Mouse (Mus musculus): ENCODE measurements around the gene Arsb. TPM values are rescaled to one million over a fixed set of nuclear protein-coding genes. Genes with fewer than 3 reads are reported as not detected.

The Arsb gene
- polyA plus RNA-seq, 1 experiment, result 21.8 TPM

DNA sequence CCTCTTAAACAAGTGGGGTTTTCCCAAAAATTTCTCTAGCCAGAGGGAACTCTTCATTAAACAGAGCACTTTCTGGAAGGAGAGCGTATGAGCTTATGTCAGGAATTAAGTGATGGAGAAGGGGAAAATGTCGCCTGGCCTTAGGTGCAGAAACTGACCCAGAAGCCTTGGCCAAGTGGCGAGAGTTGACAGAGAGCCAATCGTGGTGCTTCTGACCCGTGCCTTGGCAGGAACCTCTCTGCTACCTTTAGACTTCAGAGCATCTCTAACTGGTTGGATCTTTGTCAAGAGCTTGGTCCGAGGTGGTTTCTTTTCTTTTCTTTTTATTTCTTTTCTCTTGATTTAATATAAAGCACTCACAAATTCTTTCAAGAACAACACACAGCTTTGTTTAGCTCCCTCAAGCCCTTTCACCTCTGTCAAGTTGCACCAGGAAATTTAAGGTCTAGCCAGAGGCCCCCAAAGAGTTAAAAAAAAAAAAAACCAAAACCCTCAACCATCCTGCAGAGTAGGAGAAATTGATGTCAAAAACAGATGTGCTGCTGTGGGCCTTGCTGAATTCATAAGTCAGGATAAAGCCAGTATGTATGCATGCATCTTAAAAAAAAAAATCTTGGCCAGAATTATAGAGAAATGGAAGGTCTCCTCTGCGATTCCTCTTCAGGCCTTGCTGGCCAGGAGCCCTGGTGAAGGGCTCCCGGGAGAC, 67.2 kb downstream of the Arsb start:
- H3K27ac ChIP-seq (ENCODE audit: insufficient read depth, low read depth, low read length), result no peak overlapping the region
- H3K4me3 ChIP-seq (ENCODE audit: insufficient read depth, low read length), result no peak overlapping the region
- TF ChIP-seq POLR2A (IDR thresholded peaks at IDR 0.05; ENCODE audit: borderline replicate concordance, low read depth, low read length), result no peak
- no peak for TF ChIP-seq CTCF (IDR thresholded peaks at IDR 0.05; ENCODE audit: low read depth, low read length)
- H3K4me1 ChIP-seq (ENCODE audit: control insufficient read depth, insufficient read depth, low read length), result peaks cover 5% of the 10 kb centered on the region

DNA sequence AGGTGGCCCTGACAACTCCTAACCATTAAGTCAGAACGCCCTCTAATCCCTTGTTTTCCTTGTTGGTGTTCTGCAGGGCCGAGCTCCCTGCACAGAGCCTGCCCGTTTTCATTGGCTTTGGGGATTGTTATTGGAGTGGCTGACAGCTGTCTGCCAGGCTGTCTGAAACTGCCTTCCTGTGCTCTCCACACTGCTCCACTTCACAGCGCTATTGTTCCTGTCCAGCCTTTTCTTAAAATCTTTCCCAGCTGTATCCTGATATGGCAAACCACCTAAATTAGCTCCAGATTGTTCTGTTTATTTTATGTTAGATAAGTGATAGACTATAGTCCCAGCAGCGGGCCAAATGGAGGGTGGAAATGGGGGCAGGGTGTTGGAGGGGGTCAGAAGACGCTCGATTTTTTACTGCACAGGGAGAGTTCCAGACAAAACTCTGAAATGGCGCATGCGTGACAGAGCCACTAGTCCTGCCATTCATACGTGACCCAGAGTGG, 67.8 kb downstream of the Arsb start:
- Histone ChIP-seq H3K4me3 (ENCODE audit: insufficient read depth, low read length) (no peak overlapping the region), H3K4me1 (ENCODE audit: control insufficient read depth, insufficient read depth, low read length) (peaks cover 5% of the 10 kb centered on the region), H3K27ac (ENCODE audit: insufficient read depth, low read depth, low read length) (no peak overlapping the region)
- no peak for TF ChIP-seq POLR2A (IDR thresholded peaks at IDR 0.05; ENCODE audit: borderline replicate concordance, low read depth, low read length)
- no peak for TF ChIP-seq CTCF (IDR thresholded peaks at IDR 0.05; ENCODE audit: low read depth, low read length)

DNA sequence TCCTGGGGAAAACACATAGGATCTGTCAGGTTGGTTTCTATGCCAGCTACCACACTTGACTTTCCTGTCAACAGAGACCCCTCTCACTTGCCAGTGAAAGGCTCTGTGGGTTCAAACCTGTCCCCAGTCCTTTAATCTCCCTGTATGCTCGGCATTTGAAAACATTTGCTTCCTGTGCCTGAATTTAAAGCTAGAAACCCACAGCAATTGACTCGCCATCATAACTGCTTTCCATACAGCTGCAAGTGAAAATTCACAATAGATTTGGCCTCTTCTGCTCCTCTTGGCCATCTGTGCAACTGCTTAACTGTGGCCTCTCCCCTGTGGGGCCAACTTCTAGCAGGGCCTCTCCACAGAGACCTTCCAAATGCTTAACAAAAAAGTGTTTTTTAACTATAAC, 68.3 kb downstream of the Arsb start:
- TF ChIP-seq POLR2A (IDR thresholded peaks at IDR 0.05; ENCODE audit: borderline replicate concordance, low read depth, low read length), result no peak
- TF ChIP-seq CTCF (IDR thresholded peaks at IDR 0.05; ENCODE audit: low read depth, low read length), result no peak
- Histone ChIP-seq H3K4me3 (ENCODE audit: insufficient read depth, low read length) (no peak overlapping the region), H3K27ac (ENCODE audit: insufficient read depth, low read depth, low read length) (no peak overlapping the region), H3K4me1 (ENCODE audit: control insufficient read depth, insufficient read depth, low read length) (peaks cover 5% of the 10 kb centered on the region)

DNA sequence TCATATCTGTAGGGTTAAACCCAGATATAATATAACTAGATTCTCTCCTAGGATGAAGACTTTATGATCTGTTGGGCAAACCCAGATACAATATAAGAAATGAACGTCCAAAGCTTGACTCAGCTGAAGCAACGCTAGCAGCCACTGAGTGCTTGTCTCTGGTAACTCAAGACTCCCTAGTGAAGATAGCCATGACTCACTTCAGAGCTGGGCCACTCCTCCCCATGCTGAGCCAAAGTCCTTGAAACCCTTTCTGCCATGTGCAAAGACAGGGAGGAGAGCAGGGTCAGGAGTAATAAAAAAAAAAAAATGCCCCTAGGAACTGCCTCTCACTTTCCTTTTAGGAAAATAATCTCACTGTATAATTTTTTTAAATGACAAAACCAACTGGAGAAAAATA, 68.7 kb downstream of the Arsb start:
- H3K4me1 ChIP-seq (ENCODE audit: control insufficient read depth, insufficient read depth, low read length), result peaks cover 5% of the 10 kb centered on the region
- no peak overlapping the region for H3K4me3 ChIP-seq (ENCODE audit: insufficient read depth, low read length)
- no peak for TF ChIP-seq CTCF (IDR thresholded peaks at IDR 0.05; ENCODE audit: low read depth, low read length)
- TF ChIP-seq POLR2A (IDR thresholded peaks at IDR 0.05; ENCODE audit: borderline replicate concordance, low read depth, low read length), result no peak
- no peak overlapping the region for H3K27ac ChIP-seq (ENCODE audit: insufficient read depth, low read depth, low read length)

DNA sequence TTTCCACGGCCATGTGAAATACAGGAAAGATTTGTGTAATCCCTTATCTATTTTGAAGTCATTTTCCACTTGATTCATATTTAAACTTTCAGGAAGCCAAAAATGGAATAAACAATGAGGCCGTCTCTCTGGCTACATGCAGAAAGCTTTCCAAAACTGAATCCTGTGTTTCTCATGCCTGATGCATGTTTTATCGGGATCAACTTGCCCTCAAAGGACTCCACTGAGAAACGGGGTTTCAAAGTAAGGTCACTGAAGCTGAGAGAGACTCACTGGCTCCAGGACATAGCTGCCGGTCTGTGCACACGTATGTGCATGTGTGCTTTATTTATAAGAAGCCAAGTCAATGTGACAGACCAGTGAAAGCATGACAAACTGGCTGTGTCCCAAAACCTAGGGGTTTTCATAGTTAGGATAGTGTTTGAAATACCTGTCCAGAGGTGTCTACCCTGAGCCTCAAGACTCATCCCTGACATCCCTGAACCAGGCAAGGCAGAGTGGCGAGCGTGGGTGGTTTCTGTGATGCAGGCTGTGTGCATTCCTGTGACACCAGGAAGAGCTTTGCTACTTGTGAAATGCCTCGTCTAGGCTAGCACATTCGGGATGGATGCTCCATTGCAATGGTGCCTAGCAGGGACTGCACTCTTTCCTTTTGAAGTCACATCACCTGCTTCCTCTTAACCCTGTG, 75.5 kb downstream of the Arsb start:
- no peak overlapping the region for H3K27ac ChIP-seq (ENCODE audit: insufficient read depth, low read depth, low read length)
- no peak overlapping the region for H3K4me3 ChIP-seq (ENCODE audit: insufficient read depth, low read length)
- no peaks in the 10 kb centered on the region for H3K4me1 ChIP-seq (ENCODE audit: control insufficient read depth, insufficient read depth, low read length)
- no peak for TF ChIP-seq POLR2A (IDR thresholded peaks at IDR 0.05; ENCODE audit: borderline replicate concordance, low read depth, low read length)

DNA sequence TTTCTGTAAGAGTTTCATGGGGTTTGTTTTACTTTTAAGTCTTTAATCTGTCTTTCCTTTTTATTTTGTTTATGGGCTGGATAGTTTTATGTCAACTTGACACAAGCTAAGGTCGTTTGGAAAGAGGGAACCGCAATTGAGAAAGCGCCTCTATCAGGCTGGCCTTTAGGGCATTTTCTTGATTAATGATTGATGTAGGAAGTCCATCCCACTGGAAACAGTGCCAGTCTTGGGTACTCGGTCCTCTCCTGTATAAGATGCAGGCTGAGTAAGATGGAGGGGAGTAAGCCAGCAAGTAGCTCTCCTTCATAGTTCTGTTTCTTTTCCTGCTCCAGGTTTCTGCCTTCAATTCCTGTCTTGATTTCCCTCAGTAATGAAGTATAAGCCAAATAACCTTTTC, 76.2 kb downstream of the Arsb start:
- H3K27ac ChIP-seq (ENCODE audit: insufficient read depth, low read depth, low read length), result no peak overlapping the region

DNA sequence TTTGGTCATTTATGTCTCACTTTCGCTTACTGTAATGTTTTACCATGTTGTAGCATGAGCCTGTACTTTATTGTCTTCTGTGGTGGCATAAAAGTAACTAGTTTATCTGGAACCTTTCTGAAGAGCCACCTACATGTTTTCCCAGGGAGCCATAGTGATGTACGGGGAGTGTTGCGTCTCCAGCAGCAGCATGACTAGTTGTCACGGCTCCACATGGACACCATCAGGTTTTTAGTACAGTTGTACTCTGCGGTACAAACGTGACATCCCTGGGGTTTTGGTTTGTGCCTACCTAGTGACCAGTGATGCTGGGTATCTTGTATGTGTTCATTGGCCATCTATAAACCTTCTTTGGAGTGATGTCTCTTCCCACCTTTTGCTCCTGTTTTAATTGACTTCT, 77.2 kb downstream of the Arsb start:
- Histone ChIP-seq H3K4me3 (ENCODE audit: insufficient read depth, low read length) (no peak overlapping the region), H3K27ac (ENCODE audit: insufficient read depth, low read depth, low read length) (no peak overlapping the region), H3K4me1 (ENCODE audit: control insufficient read depth, insufficient read depth, low read length) (no peaks in the 10 kb centered on the region; the same call in 1 of the 2 replicates)
- TF ChIP-seq CTCF (IDR thresholded peaks at IDR 0.05; ENCODE audit: low read depth, low read length), result no peak
- TF ChIP-seq POLR2A (IDR thresholded peaks at IDR 0.05; ENCODE audit: borderline replicate concordance, low read depth, low read length), result no peak

More for the DNA sequence above, 76.2 kb downstream of the Arsb start:
- H3K4me1 ChIP-seq (ENCODE audit: control insufficient read depth, insufficient read depth, low read length), result no peaks in the 10 kb centered on the region; the same call in 1 of the 2 replicates
- no peak overlapping the region for H3K4me3 ChIP-seq (ENCODE audit: insufficient read depth, low read length)
- TF ChIP-seq POLR2A (IDR thresholded peaks at IDR 0.05; ENCODE audit: borderline replicate concordance, low read depth, low read length), result no peak
- no peak for TF ChIP-seq CTCF (IDR thresholded peaks at IDR 0.05; ENCODE audit: low read depth, low read length)

DNA sequence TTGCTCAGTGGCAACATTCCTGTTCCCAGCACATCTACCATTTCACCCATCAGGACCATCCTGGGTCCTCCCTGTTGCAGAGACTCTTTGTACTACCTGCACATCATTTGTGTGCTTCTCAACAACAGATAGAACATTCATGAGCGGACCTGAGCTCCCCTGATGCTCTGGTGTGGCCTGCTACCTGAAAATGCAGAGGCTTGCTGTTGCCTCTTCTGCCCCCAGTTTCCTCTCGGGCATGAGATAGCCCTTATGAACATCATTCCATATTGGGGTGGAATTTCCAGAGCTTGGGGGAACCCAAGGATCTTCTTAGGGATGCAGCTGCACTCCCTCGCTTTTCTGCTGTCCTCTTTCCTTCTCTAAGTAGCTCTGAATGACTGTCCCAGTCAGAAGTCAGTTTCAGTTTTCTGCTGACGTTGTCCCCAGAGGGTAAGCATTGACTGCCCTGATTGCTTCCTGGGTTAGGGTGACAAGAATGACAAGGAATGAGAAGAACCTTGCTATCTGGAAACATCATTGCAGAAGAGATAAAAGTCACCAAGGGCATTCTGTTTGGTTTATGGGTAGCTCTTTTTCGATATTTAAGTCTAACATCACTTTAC, 78.4 kb downstream of the Arsb start:
- H3K27ac ChIP-seq (ENCODE audit: insufficient read depth, low read depth, low read length), result no peak overlapping the region
- H3K4me3 ChIP-seq (ENCODE audit: insufficient read depth, low read length), result no peak overlapping the region
- TF ChIP-seq POLR2A (IDR thresholded peaks at IDR 0.05; ENCODE audit: borderline replicate concordance, low read depth, low read length) (no peak), CTCF (IDR thresholded peaks at IDR 0.05; ENCODE audit: low read depth, low read length) (no peak)
- H3K4me1 ChIP-seq (ENCODE audit: control insufficient read depth, insufficient read depth, low read length), result no peaks in the 10 kb centered on the region; the same call in 1 of the 2 replicates

DNA sequence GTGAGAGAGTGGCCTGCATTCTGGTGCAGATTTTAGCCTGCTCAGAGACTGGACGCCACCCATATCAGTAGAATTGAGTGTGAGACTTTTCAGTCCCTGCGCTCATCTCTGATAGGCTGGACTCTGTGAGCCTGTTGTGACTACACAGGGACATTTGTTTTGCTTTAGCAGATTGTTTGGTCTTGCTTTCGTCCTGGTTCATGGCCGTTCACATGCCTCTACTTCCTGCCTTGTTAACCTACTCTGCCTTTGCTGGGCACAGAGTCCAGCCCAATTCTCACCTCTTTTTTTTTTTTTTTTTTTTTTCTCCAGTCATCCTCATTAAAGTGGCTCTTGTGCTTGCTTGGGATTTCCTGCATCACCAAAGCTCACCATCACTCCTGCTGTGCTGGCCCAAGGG, 79.2 kb downstream of the Arsb start:
- no peak for TF ChIP-seq POLR2A (IDR thresholded peaks at IDR 0.05; ENCODE audit: borderline replicate concordance, low read depth, low read length)
- no peak for TF ChIP-seq CTCF (IDR thresholded peaks at IDR 0.05; ENCODE audit: low read depth, low read length)
- Histone ChIP-seq H3K27ac (ENCODE audit: insufficient read depth, low read depth, low read length) (no peak overlapping the region), H3K4me3 (ENCODE audit: insufficient read depth, low read length) (no peak overlapping the region), H3K4me1 (ENCODE audit: control insufficient read depth, insufficient read depth, low read length) (no peaks in the 10 kb centered on the region; the same call in 1 of the 2 replicates)
